Mouse (Mus musculus): ENCODE measurements at regions not wholly inside any gene's neighbourhood (a gene's known extent, or its start where the extent isn't known, plus 50 kb on each side); places are given as distances from the start of the nearest gene placed in this dataset.
A peak's percentile ranks its signal among the peaks of the same experiment; 100 is the strongest.

- H3K27me3 ChIP-seq (ENCODE audit: insufficient read depth, low read length), result no peaks in the 10 kb centered on the region
- no peaks in the 10 kb centered on the region for H3K36me3 ChIP-seq (ENCODE audit: insufficient read depth, low read length)
- no peaks in the 10 kb centered on the region for H3K9me3 ChIP-seq (ENCODE audit: low read length)
- H3K4me1 ChIP-seq (ENCODE audit: insufficient read depth, low read length), result no peaks in the 10 kb centered on the region
- 95% methylated on average over 1 of the region's 1 CpGs for WGBS
- no peak overlapping the region for H3K4me3 ChIP-seq (ENCODE audit: low read length)
- no peak overlapping the region for H3K9ac ChIP-seq (replicated peaks; ENCODE audit: low read length)
- no peak overlapping the region for H3K4me2 ChIP-seq (replicated peaks; ENCODE audit: low read depth, low read length)
- no peak overlapping the region for H3K27ac ChIP-seq (ENCODE audit: low read length)
- ATAC-seq (ENCODE audit: low FRiP score, low TSS enrichment), result no peak
Observed at GRCm38 (mm10) chr16:9011077-9011476, 181.2 kb downstream of the 1810013L24Rik start.

- H3K36me3 ChIP-seq (ENCODE audit: insufficient read depth, low read length), result no peaks in the 10 kb centered on the region
- no peak overlapping the region for H3K4me2 ChIP-seq (replicated peaks; ENCODE audit: low read depth, low read length)
- H3K27ac ChIP-seq (ENCODE audit: low read length), result no peak overlapping the region
- WGBS, result 75% methylated on average over 4 of the region's 4 CpGs
- H3K27me3 ChIP-seq (ENCODE audit: insufficient read depth, low read length), result no peaks in the 10 kb centered on the region
- H3K9ac ChIP-seq (replicated peaks; ENCODE audit: low read length), result no peak overlapping the region
- H3K4me1 ChIP-seq (ENCODE audit: insufficient read depth, low read length), result no peaks in the 10 kb centered on the region
- no peak for ATAC-seq (ENCODE audit: low FRiP score, low TSS enrichment)
- H3K9me3 ChIP-seq (ENCODE audit: low read length), result no peaks in the 10 kb centered on the region
- H3K4me3 ChIP-seq (ENCODE audit: low read length), result no peak overlapping the region
Observed at GRCm38 (mm10) chr16:9011691-9012090, 181.8 kb downstream of the 1810013L24Rik start.

- no peaks in the 10 kb centered on the region for H3K36me3 ChIP-seq (ENCODE audit: insufficient read depth, low read length)
- H3K4me3 ChIP-seq (ENCODE audit: low read length), result no peak overlapping the region
- no peak overlapping the region for H3K27ac ChIP-seq (ENCODE audit: low read length)
- no peaks in the 10 kb centered on the region for H3K27me3 ChIP-seq (ENCODE audit: insufficient read depth, low read length)
- no peaks in the 10 kb centered on the region for H3K9me3 ChIP-seq (ENCODE audit: low read length)
- no peak overlapping the region for H3K9ac ChIP-seq (replicated peaks; ENCODE audit: low read length)
- H3K4me1 ChIP-seq (ENCODE audit: insufficient read depth, low read length), result no peaks in the 10 kb centered on the region
- ATAC-seq (ENCODE audit: low FRiP score, low TSS enrichment), result no peak
- H3K4me2 ChIP-seq (replicated peaks; ENCODE audit: low read depth, low read length), result no peak overlapping the region
- WGBS, result 64% methylated on average over 13 of the region's 13 CpGs
Observed at GRCm38 (mm10) chr16:9016040-9016761, 186.3 kb downstream of the 1810013L24Rik start.

GRCm38 (mm10) chr16:9016762-9017086 is 186.8 kb downstream of the 1810013L24Rik start:
- Histone ChIP-seq H3K9ac (replicated peaks; ENCODE audit: low read length) (no peak overlapping the region), H3K36me3 (ENCODE audit: insufficient read depth, low read length) (no peaks in the 10 kb centered on the region), H3K4me3 (ENCODE audit: low read length) (no peak overlapping the region), H3K4me2 (replicated peaks; ENCODE audit: low read depth, low read length) (no peak overlapping the region), H3K4me1 (ENCODE audit: insufficient read depth, low read length) (no peaks in the 10 kb centered on the region), H3K9me3 (ENCODE audit: low read length) (no peaks in the 10 kb centered on the region), H3K27me3 (ENCODE audit: insufficient read depth, low read length) (no peaks in the 10 kb centered on the region), H3K27ac (ENCODE audit: low read length) (no peak overlapping the region)
- WGBS, result 90% methylated on average over 7 of the region's 7 CpGs
- no peak for ATAC-seq (ENCODE audit: low FRiP score, low TSS enrichment)

- 83% methylated on average over 4 of the region's 4 CpGs for WGBS
- H3K27me3 ChIP-seq (ENCODE audit: insufficient read depth, low read length), result no peaks in the 10 kb centered on the region
- H3K9me3 ChIP-seq (ENCODE audit: low read length), result no peaks in the 10 kb centered on the region
- H3K27ac ChIP-seq (ENCODE audit: low read length), result no peak overlapping the region
- H3K4me1 ChIP-seq (ENCODE audit: insufficient read depth, low read length), result no peaks in the 10 kb centered on the region
- H3K4me3 ChIP-seq (ENCODE audit: low read length), result no peak overlapping the region
- no peak overlapping the region for H3K4me2 ChIP-seq (replicated peaks; ENCODE audit: low read depth, low read length)
- no peak overlapping the region for H3K9ac ChIP-seq (replicated peaks; ENCODE audit: low read length)
- no peaks in the 10 kb centered on the region for H3K36me3 ChIP-seq (ENCODE audit: insufficient read depth, low read length)
- no peak for ATAC-seq (ENCODE audit: low FRiP score, low TSS enrichment)
Observed at GRCm38 (mm10) chr16:9030717-9031116, 200.8 kb downstream of the 1810013L24Rik start.

GRCm38 (mm10) chr16:9043271-9043670 is 213.4 kb downstream of the 1810013L24Rik start:
- Histone ChIP-seq H3K9ac (replicated peaks; ENCODE audit: low read length) (no peak overlapping the region), H3K4me1 (ENCODE audit: insufficient read depth, low read length) (no peaks in the 10 kb centered on the region), H3K4me3 (ENCODE audit: low read length) (no peak overlapping the region), H3K36me3 (ENCODE audit: insufficient read depth, low read length) (no peaks in the 10 kb centered on the region), H3K27me3 (ENCODE audit: insufficient read depth, low read length) (no peaks in the 10 kb centered on the region), H3K27ac (ENCODE audit: low read length) (no peak overlapping the region), H3K9me3 (ENCODE audit: low read length) (no peaks in the 10 kb centered on the region), H3K4me2 (replicated peaks; ENCODE audit: low read depth, low read length) (no peak overlapping the region)
- 70% methylated on average over 6 of the region's 6 CpGs for WGBS
- ATAC-seq (ENCODE audit: low FRiP score, low TSS enrichment), result no peak

- Histone ChIP-seq H3K4me3 (ENCODE audit: low read length) (no peak overlapping the region), H3K27me3 (ENCODE audit: insufficient read depth, low read length) (no peaks in the 10 kb centered on the region), H3K27ac (ENCODE audit: low read length) (no peak overlapping the region), H3K4me1 (ENCODE audit: insufficient read depth, low read length) (no peaks in the 10 kb centered on the region), H3K4me2 (replicated peaks; ENCODE audit: low read depth, low read length) (no peak overlapping the region), H3K36me3 (ENCODE audit: insufficient read depth, low read length) (no peaks in the 10 kb centered on the region), H3K9me3 (ENCODE audit: low read length) (no peaks in the 10 kb centered on the region; the same call in 1 of the 2 replicates), H3K9ac (replicated peaks; ENCODE audit: low read length) (no peak overlapping the region)
- no peak for ATAC-seq (ENCODE audit: low FRiP score, low TSS enrichment)
- WGBS, result 77% methylated on average over 2 of the region's 2 CpGs
Observed at GRCm38 (mm10) chr16:9046864-9047263, 217.0 kb downstream of the 1810013L24Rik start.

GRCm38 (mm10) chr16:9054415-9054814 is 224.5 kb downstream of the 1810013L24Rik start:
- Histone ChIP-seq H3K9me3 (ENCODE audit: low read length) (no peaks in the 10 kb centered on the region), H3K4me3 (ENCODE audit: low read length) (no peak overlapping the region), H3K27ac (ENCODE audit: low read length) (no peak overlapping the region), H3K36me3 (ENCODE audit: insufficient read depth, low read length) (no peaks in the 10 kb centered on the region), H3K9ac (replicated peaks; ENCODE audit: low read length) (no peak overlapping the region), H3K4me2 (replicated peaks; ENCODE audit: low read depth, low read length) (no peak overlapping the region), H3K27me3 (ENCODE audit: insufficient read depth, low read length) (no peaks in the 10 kb centered on the region), H3K4me1 (ENCODE audit: insufficient read depth, low read length) (no peaks in the 10 kb centered on the region)
- WGBS, result 26% methylated on average over 4 of the region's 4 CpGs
- ATAC-seq (ENCODE audit: low FRiP score, low TSS enrichment), result peak; percentile 31

- Histone ChIP-seq H3K9me3 (ENCODE audit: low read length) (no peaks in the 10 kb centered on the region), H3K9ac (replicated peaks; ENCODE audit: low read length) (no peak overlapping the region), H3K4me3 (ENCODE audit: low read length) (no peak overlapping the region), H3K4me1 (ENCODE audit: insufficient read depth, low read length) (no peaks in the 10 kb centered on the region), H3K36me3 (ENCODE audit: insufficient read depth, low read length) (no peaks in the 10 kb centered on the region), H3K27ac (ENCODE audit: low read length) (no peak overlapping the region), H3K27me3 (ENCODE audit: insufficient read depth, low read length) (no peaks in the 10 kb centered on the region), H3K4me2 (replicated peaks; ENCODE audit: low read depth, low read length) (no peak overlapping the region)
- no peak for ATAC-seq (ENCODE audit: low FRiP score, low TSS enrichment)
- WGBS, result 90% methylated on average over 3 of the region's 3 CpGs
Observed at GRCm38 (mm10) chr16:9056430-9056829, 226.5 kb downstream of the 1810013L24Rik start.

- H3K4me2 ChIP-seq (replicated peaks; ENCODE audit: low read depth, low read length), result no peak overlapping the region
- H3K27ac ChIP-seq (ENCODE audit: low read length), result no peak overlapping the region
- H3K36me3 ChIP-seq (ENCODE audit: insufficient read depth, low read length), result no peaks in the 10 kb centered on the region
- H3K9me3 ChIP-seq (ENCODE audit: low read length), result no peaks in the 10 kb centered on the region
- WGBS, result 86% methylated on average over 4 of the region's 4 CpGs
- H3K27me3 ChIP-seq (ENCODE audit: insufficient read depth, low read length), result no peaks in the 10 kb centered on the region
- no peak overlapping the region for H3K4me3 ChIP-seq (ENCODE audit: low read length)
- no peak overlapping the region for H3K9ac ChIP-seq (replicated peaks; ENCODE audit: low read length)
- H3K4me1 ChIP-seq (ENCODE audit: insufficient read depth, low read length), result no peaks in the 10 kb centered on the region
- ATAC-seq (ENCODE audit: low FRiP score, low TSS enrichment), result no peak
Observed at GRCm38 (mm10) chr16:9071526-9071925, 241.6 kb downstream of the 1810013L24Rik start.
